Mouse (Mus musculus) left cerebral cortex, postnatal 4 days (tissue): ENCODE results near the gene Tenm4. TPM values are rescaled to one million over a fixed set of nuclear protein-coding genes. Genes with fewer than 3 reads are reported as not detected.

ENCODE experiments used
- DNase-seq: peaks from one replicate; pipeline ENCODE4 v3.0.0-alpha.2; 2022
- intact Hi-C: fragments of 180-260 bp; cut with DNase I; formaldehyde crosslinking; loops from one replicate; pipeline ENCODE4 v1.15.1; 2025
- total RNA-seq, 2 experiments: library from RNA; stranded (reverse); gene quantifications; 2 replicates each; pipeline ENCODE4 v1.2.3; 2021

The Tenm4 gene
- total RNA-seq, 2 experiments from 2014 or later, result 98.0 to 123 TPM

- DNase-seq, result no peak
- intact Hi-C loops, result no loop called here
Observed at GRCm38 (mm10) chr7:96331186-96331585, 160.1 kb downstream of the Tenm4 start.

GRCm38 (mm10) chr7:96334361-96334760, 163.3 kb downstream of the Tenm4 start:
- no peak for DNase-seq
- intact Hi-C loops, result no loop called here

GRCm38 (mm10) chr7:96336376-96336775, 165.3 kb downstream of the Tenm4 start:
- DNase-seq, result peak; percentile 24
- intact Hi-C loops, result no loop called here

DNA sequence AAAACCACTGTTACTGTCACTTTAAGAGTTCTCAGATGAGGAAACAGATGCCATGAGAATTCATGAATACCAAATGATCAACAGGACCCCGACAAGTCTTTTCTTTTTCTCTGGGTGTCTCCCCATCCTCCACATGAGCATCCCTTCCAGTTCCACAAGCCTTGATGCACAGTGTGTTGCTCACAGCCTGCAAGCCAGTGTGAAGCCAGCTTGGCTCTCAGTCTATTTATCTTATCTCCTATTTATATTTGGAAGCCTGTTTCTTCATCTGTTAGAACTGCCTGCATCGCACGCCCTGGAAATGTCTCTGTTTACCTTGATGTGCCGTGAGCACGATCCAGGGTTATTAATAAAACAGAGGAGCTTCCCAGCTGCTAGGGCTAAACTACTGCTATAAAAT, 169.8 kb downstream of the Tenm4 start:
- intact Hi-C loops, result no loop called here
- DNase-seq, result no peak

DNA sequence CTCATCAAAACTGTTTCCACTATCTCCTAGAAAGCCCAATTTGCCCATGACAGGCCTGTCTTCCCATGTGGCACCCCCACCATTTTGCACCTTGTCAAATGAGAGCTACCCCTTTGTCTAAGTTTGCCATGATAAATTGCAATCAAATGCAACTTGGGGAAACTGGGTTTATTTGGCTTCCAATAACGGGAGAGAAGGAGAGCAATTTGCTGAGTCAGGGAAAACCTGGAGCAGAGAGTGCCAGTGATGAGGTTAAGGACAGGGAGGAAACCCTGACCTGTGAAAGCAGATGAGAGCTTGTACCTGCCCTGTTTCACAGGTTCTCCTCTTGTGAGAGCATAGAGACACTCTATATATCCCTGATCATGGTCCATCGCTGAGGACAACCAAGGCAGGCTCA, 170.4 kb downstream of the Tenm4 start:
- no peak for DNase-seq
- intact Hi-C loops, result no loop called here

GRCm38 (mm10) chr7:96342996-96343395, 171.9 kb downstream of the Tenm4 start:
- intact Hi-C loops, result no loop called here
- no peak for DNase-seq

GRCm38 (mm10) chr7:96343667-96344066, 172.6 kb downstream of the Tenm4 start:
- DNase-seq, result no peak
- intact Hi-C loops, result no loop called here

DNA sequence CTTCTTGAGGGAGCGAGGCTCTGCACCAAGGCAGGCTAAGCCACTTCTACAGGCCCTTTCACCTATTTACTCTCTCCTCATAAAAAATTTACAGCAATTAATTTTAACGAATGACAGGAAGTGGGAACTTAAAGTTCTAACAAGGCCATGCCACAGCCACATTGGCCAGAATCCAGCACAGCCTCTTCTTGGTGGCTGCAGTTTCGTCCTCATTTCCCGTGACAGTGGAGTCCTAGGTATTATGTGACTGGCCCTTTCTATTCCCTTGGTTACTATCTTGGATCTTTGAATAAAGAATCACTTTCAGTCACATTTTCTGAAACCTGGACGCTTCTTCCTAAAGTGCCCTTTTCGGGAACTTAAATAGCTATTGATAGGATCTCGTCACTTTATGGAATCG, 181.6 kb downstream of the Tenm4 start:
- DNase-seq, result no peak
- intact Hi-C loops, result no loop called here

DNA sequence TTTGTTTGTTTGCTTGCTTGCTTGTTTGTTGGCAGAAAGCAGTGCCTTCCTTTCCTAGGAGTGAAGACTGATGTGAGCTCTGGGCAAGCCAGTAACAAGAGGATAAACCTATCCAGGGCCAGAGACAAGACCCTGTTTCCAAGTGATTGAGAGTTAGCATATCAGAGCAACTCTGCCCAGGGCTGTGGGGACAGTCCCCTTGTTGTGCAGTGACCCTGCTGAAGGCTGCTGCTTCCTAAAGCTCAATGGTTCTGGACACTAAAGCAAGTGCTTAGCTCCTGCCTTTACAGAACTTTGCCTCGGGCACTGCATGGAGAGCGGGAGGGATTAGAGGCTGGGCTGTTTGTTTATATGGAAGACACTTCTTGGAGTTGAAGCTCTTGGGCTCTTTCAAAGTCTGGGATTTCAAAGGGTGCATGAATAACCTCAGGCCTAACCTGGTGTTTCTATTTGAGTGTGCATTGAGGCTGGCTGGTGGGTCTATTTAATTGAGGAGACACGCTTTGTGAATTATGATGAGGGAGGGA, 185.3 kb downstream of the Tenm4 start:
- intact Hi-C loops, result no loop called here
- no peak for DNase-seq

DNA sequence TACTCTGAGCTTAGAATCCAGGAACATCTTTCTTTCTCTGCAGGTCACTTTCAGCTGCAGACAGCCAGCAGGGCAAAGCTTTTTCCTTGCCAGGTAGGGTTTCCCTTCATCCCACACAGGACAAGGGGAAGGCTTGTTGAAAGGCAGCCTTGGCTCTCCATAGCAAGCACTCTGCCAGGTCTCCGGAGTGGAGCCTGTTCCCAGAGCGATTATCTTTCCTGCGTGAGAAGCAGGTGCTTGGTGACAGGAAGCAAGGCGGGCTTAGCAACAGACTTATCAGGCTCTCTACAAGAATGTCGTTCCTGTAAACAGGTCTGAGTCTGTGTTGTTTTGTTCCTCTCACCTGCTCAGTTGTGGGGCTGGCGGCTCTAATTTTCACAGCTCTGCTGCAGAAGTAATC, 186.5 kb downstream of the Tenm4 start:
- intact Hi-C loops, result no loop called here
- peak; percentile 21 for DNase-seq

GRCm38 (mm10) chr7:96363311-96363710, 192.3 kb downstream of the Tenm4 start:
- intact Hi-C loops, result no loop called here

DNA sequence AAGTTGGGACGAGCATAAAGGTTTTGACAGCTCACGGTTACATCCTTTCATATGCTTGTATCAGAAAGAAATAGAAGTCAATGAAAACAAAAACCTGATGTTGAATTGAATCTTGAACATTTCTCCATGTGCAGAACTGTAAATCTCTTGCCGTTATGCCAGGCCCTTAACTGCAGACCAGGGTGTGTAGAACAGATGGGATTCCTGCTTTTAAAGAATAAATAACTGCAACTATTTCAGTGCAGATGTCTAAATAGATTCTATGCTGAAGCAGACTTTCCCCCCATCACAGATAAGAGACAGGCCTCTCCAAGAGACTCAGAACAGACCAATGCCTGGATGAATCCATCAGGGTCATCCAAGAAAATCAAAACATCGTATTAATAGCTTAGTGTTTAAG, 198.9 kb downstream of the Tenm4 start:
- intact Hi-C loops, result no loop called here

More at GRCm38 (mm10) chr7:96363311-96363710, 192.3 kb downstream of the Tenm4 start:
- DNase-seq, result no peak

GRCm38 (mm10) chr7:96374004-96374663, 203.1 kb downstream of the Tenm4 start:
- DNase-seq, result no peak
- intact Hi-C loops, result no loop called here

More for the DNA sequence above, 198.9 kb downstream of the Tenm4 start:
- no peak for DNase-seq

GRCm38 (mm10) chr7:96375507-96375906, 204.5 kb downstream of the Tenm4 start:
- DNase-seq, result no peak
- intact Hi-C loops, result no loop called here

DNA sequence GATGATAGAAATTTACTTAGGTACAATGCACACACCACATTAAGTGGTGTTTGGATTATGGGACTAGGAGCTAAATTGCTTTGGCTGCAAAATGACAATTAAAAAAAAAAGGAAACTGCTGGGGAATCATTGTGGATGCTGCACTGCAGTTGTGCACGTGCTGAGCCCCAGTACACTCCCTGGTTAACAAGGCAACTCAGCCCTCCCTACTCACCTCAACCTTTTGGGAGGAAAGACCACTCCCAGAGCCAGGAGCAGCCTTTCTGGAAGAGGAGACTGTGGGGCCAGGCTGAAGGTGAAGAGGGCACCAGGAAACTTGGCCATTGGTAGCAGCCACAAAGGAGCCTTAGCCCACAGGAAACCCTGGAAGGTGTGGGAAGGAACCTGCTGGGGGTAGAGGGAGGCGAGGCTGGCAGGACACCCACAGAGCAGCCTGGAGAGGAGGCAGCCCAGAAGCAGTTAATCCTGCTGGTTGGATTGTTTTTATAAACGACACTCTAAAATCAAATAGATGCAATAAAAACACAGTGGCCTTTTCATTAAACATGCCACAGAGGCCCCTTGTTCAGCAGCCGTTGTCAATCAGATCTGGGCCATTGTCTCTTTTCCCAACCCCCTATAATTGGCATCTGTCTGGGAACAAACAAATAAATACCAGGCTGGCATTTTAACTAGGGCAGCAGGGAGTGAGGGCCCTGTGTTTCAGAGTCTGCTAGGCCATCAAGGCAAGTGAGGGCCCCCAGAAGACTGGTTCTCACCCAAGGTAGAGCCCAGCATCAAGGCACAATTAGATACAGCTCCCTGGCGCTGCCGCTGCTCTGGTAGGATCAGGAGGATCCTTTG, 212.9 kb downstream of the Tenm4 start:
- intact Hi-C loops, result no loop called here
- peak; percentile 9 for DNase-seq

DNA sequence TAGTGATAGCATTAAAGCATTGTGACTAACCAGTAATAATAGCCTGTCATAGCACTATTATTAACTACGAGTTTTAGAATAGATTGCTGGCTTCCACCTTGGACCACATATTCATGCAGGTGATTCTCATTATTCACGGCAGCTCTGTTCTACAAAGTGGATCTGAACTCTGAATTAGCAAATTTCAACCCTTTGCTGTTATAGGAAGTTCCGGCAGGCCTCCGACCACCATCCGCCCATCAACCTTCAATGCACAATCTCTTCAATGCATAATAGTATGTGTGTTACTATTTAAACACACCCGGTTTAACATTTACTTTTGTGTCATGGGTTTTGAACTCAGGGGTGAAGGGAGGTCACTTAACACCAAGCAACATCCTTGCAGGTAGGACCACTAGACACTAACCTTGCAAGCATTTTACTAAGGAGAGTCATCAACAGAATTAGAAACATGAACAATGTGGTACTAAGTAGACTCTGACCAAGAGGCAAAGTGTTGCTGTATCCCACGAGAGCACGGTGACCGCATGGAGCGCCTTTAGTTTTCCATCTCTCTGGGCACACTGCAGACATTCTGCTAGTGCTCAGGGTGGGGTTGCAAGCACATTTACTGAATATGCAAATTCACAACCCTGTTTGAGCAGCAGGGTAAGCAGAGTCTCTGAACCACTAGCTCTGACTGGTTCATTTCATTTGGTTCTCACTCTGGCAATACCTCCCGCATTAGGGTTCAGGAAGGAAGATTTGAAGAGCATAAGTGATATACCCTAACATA, 213.9 kb downstream of the Tenm4 start:
- no peak for DNase-seq
- intact Hi-C loops, result no loop called here

DNA sequence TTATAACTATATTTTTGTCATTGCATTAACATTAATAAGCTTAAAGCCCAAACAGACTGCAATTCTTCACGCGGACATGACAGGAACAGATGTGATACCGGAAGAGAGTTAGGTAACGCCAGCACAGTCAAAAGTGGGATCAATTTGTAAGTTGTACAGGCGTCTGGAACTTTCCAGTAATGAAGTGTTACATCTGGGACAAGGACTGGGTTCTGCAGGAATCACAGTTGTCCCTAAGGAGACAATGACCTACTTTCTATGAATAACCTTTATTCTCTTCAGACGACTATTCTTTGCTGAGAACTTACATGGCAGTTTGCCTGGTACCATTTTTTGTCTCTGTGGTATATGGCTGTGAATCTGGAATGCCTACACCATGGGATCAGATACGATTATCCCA, 214.8 kb downstream of the Tenm4 start:
- intact Hi-C loops, result no loop called here
- no peak for DNase-seq

GRCm38 (mm10) chr7:96390034-96390670, 219.1 kb downstream of the Tenm4 start:
- intact Hi-C loops, result no loop called here
- no peak for DNase-seq

DNA sequence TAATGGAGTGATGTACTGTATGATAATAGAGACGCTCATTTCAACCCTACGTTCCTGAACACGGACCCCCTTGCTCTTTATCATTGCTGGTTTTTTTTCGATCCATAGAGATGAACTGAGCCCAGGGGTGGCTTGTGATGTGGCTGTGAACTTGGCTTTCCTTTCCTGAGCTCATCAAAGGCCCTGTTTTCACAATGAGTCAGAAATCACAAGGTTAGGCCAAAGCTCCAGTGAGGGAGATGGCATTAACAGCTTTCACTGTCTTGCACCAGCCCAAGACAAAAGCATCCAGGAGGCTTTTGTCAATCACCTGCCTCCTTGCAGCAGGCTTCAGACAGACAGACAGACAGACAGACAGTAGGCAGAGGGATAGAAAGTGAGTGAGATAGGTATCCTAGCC, 219.8 kb downstream of the Tenm4 start:
- intact Hi-C loops, result no loop called here
- no peak for DNase-seq

- intact Hi-C loops, result no loop called here
- DNase-seq, result no peak
Observed at GRCm38 (mm10) chr7:96391797-96392472, 220.9 kb downstream of the Tenm4 start.
